Mouse (Mus musculus) forebrain, embryonic 13.5 days (tissue): ENCODE results near the gene Siglec1. TPM values are rescaled to one million over a fixed set of nuclear protein-coding genes. Genes with fewer than 3 reads are reported as not detected.
A peak's percentile ranks its signal among the peaks of the same experiment; 100 is the strongest.

Source experiments
- ATAC-seq: fragments of 200-750 bp; cut with Nextera tagmentation; 2 replicates; pipeline ENCODE4 v1.8.0; 2017
- H3K27ac ChIP-seq: fragments of 300-500 bp; sonication (generic); 2 replicates; pipeline ENCODE4 v1.5.1; 2015; ENCODE audit warnings: inconsistent platforms, mild to moderate bottlenecking, moderate library complexity
- H3K27me3 ChIP-seq: fragments of 300-500 bp; sonication (generic); 2 replicates; pipeline ENCODE4 v1.6.1; 2015; ENCODE audit warnings: mild to moderate bottlenecking, inconsistent platforms
- H3K36me3 ChIP-seq: fragments of 300-500 bp; sonication (generic); 2 replicates; pipeline ENCODE4 v1.6.1; 2015; ENCODE audit warnings: mild to moderate bottlenecking, inconsistent platforms; ENCODE audit not compliant: poor library complexity, severe bottlenecking
- H3K4me1 ChIP-seq: fragments of 300-500 bp; sonication (generic); 2 replicates; pipeline ENCODE4 v1.6.1; 2015; ENCODE audit warnings: inconsistent platforms
- H3K4me2 ChIP-seq: fragments of 300-500 bp; sonication (generic); 2 replicates; pipeline ENCODE4 v1.6.1; 2015; ENCODE audit warnings: inconsistent platforms, mild to moderate bottlenecking, moderate library complexity
- H3K4me3 ChIP-seq: fragments of 300-500 bp; sonication (generic); 2 replicates; pipeline ENCODE4 v1.5.1; 2015; ENCODE audit warnings: mild to moderate bottlenecking, inconsistent platforms
- H3K9ac ChIP-seq: fragments of 300-500 bp; sonication (generic); 2 replicates; pipeline ENCODE4 v1.6.1; 2015; ENCODE audit warnings: mild to moderate bottlenecking, inconsistent platforms
- H3K9me3 ChIP-seq: fragments of 300-500 bp; sonication (generic); replicated peaks from 2 replicates; pipeline ENCODE4 v1.6.1; 2016; ENCODE audit warnings: inconsistent platforms
- WGBS: fragments of 180-500 bp; shearing (Covaris S2); methylation state at CpG from one replicate; pipeline ENCODE4 v1.1.7; 2015; 5-methylcytosine and 5-hydroxymethylcytosine counted together
- polyA plus RNA-seq: library from polyadenylated mRNA; unstranded; fragments of >200 nt; fragmentation: Nextera tagmentation; extraction: Ambion mirVana; gene quantifications from 2 replicates; pipeline ENCODE4 v1.2.1, GENCODE M21; 2015

The Siglec1 gene
- polyA plus RNA-seq, 1 experiment from 2014 or later = 0.08 TPM

GRCm38 (mm10) chr2:131058672-131059071 is 27.9 kb downstream of the Siglec1 start:
- H3K4me2 ChIP-seq = no peak overlapping the region
- H3K4me1 ChIP-seq = peaks cover 32% of the 10 kb centered on the region
- no peaks in the 10 kb centered on the region for H3K9me3 ChIP-seq
- no peak overlapping the region for H3K4me3 ChIP-seq
- H3K27me3 ChIP-seq = peaks cover 64% of the 10 kb centered on the region
- H3K9ac ChIP-seq = no peak overlapping the region
- WGBS = 94% methylated on average over 8 of the region's 8 CpGs
- H3K27ac ChIP-seq = no peak overlapping the region
- no peak for ATAC-seq
- H3K36me3 ChIP-seq = no peaks in the 10 kb centered on the region

- H3K36me3 ChIP-seq = no peaks in the 10 kb centered on the region
- no peak overlapping the region for H3K9ac ChIP-seq
- ATAC-seq = peak; percentile 19; the same call in 1 of the 2 replicates
- no peak overlapping the region for H3K27ac ChIP-seq
- H3K27me3 ChIP-seq = peaks cover 65% of the 10 kb centered on the region
- 2% methylated on average over 10 of the region's 10 CpGs for WGBS
- peaks cover 30% of the 10 kb centered on the region for H3K4me1 ChIP-seq
- no peak overlapping the region for H3K4me3 ChIP-seq
- H3K9me3 ChIP-seq = no peaks in the 10 kb centered on the region
- H3K4me2 ChIP-seq = no peak overlapping the region
These were observed 30.4 kb downstream of the Siglec1 start for GRCm38 (mm10) chr2:131056191-131056590.

DNA sequence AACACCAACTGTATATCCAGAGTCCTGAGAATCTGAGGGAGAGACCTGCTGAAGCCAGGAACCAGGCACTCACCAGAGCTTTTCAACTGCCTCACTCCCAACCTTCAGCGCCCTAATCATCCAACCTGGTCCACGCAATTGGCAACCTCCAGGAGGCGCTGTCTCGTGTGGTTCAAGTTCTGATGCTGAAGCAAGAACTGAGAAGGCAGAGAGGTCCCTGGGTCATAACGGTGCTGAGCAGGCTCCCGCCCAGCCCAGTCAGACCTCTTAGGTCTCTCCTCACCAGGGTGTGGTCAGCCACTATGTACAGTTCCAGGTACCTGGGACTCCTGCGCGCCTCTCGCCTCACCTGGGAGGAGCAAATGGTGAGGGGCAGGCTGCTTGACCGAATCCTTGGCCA is 30.9 kb downstream of the Siglec1 start:
- Histone ChIP-seq H3K4me2 (0 out of 2 replicates have a peak overlapping the region, but pooled peaks have one; percentile 56), H3K9ac (no peak overlapping the region), H3K4me1 (peaks cover 30% of the 10 kb centered on the region), H3K27me3 (peaks cover 67% of the 10 kb centered on the region), H3K4me3 (no peak overlapping the region), H3K27ac (no peak overlapping the region), H3K9me3 (no peaks in the 10 kb centered on the region), H3K36me3 (no peaks in the 10 kb centered on the region)
- WGBS = 4% methylated on average over 10 of the region's 10 CpGs
- ATAC-seq = peak; percentile 33

DNA sequence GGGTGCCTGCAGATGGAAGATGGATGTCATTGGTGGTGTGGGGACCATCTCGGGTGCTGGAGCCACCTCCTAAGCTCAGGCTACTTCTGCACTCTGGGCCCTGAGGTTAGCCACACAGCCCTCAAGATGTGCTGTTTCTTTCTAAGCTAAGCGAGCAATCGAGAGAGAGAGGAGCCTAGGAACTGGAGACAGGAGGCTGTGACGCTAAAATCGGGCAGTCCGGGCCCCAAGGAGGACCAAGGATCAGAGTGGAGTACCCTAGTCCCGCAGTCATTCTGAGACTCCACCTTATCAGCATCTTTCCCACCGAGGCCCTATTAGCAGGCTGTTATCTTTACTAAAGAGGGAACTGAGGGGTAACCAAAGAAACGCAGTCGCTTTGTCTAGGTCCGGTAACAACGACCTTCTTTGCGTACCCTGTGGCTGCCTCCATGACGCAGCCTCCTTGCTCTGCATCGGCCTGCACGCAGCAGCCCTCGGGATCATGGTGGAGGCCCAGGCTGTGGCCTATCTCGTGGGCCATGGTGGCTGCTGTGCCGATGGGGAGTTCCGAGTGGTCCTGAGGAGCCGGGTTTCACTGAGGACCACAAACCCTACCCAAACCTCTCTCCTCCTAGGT is 31.8 kb downstream of the Siglec1 start:
- Histone ChIP-seq H3K27ac (no peak overlapping the region), H3K36me3 (no peaks in the 10 kb centered on the region), H3K9me3 (no peaks in the 10 kb centered on the region), H3K4me2 (peak overlapping the region; percentile 56), H3K27me3 (peaks cover 67% of the 10 kb centered on the region), H3K4me3 (peak overlapping the region; percentile 29), H3K4me1 (peaks cover 30% of the 10 kb centered on the region), H3K9ac (peak overlapping the region; percentile 30; the same call in 1 of the 2 replicates)
- WGBS = 2% methylated on average over 21 of the region's 21 CpGs
- ATAC-seq = no peak

GRCm38 (mm10) chr2:131053851-131054645 is 32.5 kb downstream of the Siglec1 start:
- H3K27me3 ChIP-seq = peaks cover 67% of the 10 kb centered on the region

GRCm38 (mm10) chr2:131052862-131053418 is 33.6 kb downstream of the Siglec1 start:
- H3K9ac ChIP-seq = no peak overlapping the region
- H3K9me3 ChIP-seq = no peaks in the 10 kb centered on the region
- 68% methylated on average over 6 of the region's 6 CpGs for WGBS
- H3K4me2 ChIP-seq = no peak overlapping the region
- H3K4me3 ChIP-seq = no peak overlapping the region
- H3K27me3 ChIP-seq = peaks cover 65% of the 10 kb centered on the region
- no peak for ATAC-seq
- peaks cover 24% of the 10 kb centered on the region for H3K4me1 ChIP-seq
- no peaks in the 10 kb centered on the region for H3K36me3 ChIP-seq
- H3K27ac ChIP-seq = no peak overlapping the region

More at GRCm38 (mm10) chr2:131053851-131054645, 32.5 kb downstream of the Siglec1 start:
- ATAC-seq = no peak; the same call in 1 of the 2 replicates
- WGBS = under 1% methylated on average over 45 of the region's 45 CpGs
- no peak overlapping the region for H3K27ac ChIP-seq
- H3K36me3 ChIP-seq = no peaks in the 10 kb centered on the region
- peak overlapping the region; percentile 56 for H3K4me2 ChIP-seq
- H3K4me1 ChIP-seq = peaks cover 24% of the 10 kb centered on the region
- H3K9me3 ChIP-seq = no peaks in the 10 kb centered on the region
- H3K4me3 ChIP-seq = peak overlapping the region; percentile 29
- H3K9ac ChIP-seq = no peak overlapping the region

DNA sequence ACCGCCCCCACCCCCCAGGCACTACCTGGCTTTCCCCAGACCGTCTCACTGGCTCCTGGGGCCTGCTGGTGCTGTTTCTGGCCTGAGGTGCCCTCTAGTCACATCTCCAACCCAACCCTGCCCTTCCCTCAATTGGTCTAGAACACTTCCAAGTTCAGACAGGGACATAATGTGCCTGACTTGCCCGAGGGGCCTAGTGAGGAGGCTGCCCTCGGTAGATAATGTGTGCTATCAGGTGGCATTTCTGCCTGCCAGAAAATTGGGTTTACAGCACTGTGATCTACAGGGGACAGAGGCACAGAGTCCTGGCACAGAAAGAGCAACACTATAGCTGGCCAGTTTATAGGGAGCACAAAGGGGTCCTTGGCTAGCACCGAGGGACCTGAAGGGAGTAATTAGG is 34.5 kb downstream of the Siglec1 start:
- H3K9ac ChIP-seq = no peak overlapping the region
- H3K4me1 ChIP-seq = peaks cover 24% of the 10 kb centered on the region
- no peak overlapping the region for H3K4me3 ChIP-seq
- H3K4me2 ChIP-seq = no peak overlapping the region
- peaks cover 61% of the 10 kb centered on the region for H3K27me3 ChIP-seq
- no peaks in the 10 kb centered on the region for H3K9me3 ChIP-seq
- H3K27ac ChIP-seq = no peak overlapping the region
- ATAC-seq = no peak
- WGBS = 74% methylated on average over 5 of the region's 5 CpGs
- H3K36me3 ChIP-seq = no peaks in the 10 kb centered on the region

GRCm38 (mm10) chr2:131046025-131046424 is 40.5 kb downstream of the Siglec1 start:
- Histone ChIP-seq H3K9ac (no peak overlapping the region), H3K27ac (no peak overlapping the region), H3K4me1 (peaks cover 6% of the 10 kb centered on the region; the same call in 1 of the 2 replicates), H3K4me3 (no peak overlapping the region), H3K4me2 (no peak overlapping the region), H3K27me3 (peaks cover 26% of the 10 kb centered on the region), H3K9me3 (no peaks in the 10 kb centered on the region), H3K36me3 (no peaks in the 10 kb centered on the region)
- no peak for ATAC-seq
- 84% methylated on average over 2 of the region's 2 CpGs for WGBS

GRCm38 (mm10) chr2:131044989-131045720 is 41.4 kb downstream of the Siglec1 start:
- H3K4me2 ChIP-seq = no peak overlapping the region
- H3K27me3 ChIP-seq = peaks cover 33% of the 10 kb centered on the region
- no peak overlapping the region for H3K27ac ChIP-seq
- no peaks in the 10 kb centered on the region for H3K36me3 ChIP-seq
- no peak overlapping the region for H3K4me3 ChIP-seq
- no peak overlapping the region for H3K9ac ChIP-seq
- H3K9me3 ChIP-seq = no peaks in the 10 kb centered on the region
- H3K4me1 ChIP-seq = peaks cover 14% of the 10 kb centered on the region
- 86% methylated on average over 9 of the region's 9 CpGs for WGBS
- no peak for ATAC-seq

DNA sequence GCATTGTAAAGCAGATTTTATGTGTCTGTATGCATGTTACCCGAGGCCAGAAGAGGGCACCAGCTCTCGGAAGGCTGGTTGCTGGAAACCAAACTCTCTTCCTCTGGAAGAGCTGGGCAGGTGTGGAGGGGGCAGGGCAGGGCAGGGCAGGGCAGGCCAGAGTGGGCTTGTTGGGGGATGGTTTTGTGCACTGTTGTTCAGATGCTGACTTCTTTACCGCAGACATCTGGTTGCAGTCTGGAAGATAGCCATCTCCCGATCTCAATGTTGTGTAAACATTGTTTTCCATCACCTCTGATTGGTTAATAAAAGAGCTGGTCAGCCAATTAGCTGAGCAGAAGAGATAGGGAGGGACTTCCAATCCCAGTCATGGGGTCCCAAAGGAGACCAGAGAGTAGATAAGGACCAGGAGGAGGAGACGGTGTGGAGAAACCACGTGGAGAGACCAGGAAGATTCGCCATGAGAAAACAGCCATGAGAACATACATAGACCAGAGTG is 42.2 kb downstream of the Siglec1 start:
- Histone ChIP-seq H3K9me3 (no peaks in the 10 kb centered on the region), H3K4me2 (no peak overlapping the region; the same call in 1 of the 2 replicates), H3K4me3 (no peak overlapping the region), H3K27ac (no peak overlapping the region), H3K4me1 (peaks cover 18% of the 10 kb centered on the region), H3K36me3 (no peaks in the 10 kb centered on the region), H3K27me3 (peaks cover 38% of the 10 kb centered on the region), H3K9ac (no peak overlapping the region)
- WGBS = 15% methylated on average over 7 of the region's 7 CpGs
- no peak for ATAC-seq

DNA sequence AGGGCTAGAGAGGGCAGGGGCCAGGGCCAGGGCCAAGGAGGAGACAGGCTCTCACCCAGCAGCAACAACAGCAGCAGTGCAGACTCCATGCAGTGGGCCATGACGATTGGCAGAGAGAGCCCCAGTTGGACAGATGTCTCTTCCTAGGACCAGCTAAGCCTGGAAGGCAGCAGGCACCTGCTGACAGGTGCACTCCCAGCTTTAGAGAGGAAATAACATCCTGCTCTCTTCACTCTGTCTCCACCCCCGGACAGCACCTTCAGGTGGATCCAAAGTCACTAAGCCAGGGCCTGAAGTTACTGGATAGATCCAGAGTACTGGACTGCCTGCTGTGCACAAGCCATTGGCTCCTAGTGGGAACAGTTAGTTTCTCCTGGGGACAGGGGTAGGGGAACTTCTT is 43.6 kb downstream of the Siglec1 start, which contains the start of gene Gfra4:
Gfra4 (minus strand) TSS at position 101 of the 400 bp plus-strand sequence.
- peak within 1 kb of the TSS; percentile 55; the same call in 1 of the 2 replicates for H3K4me3 ChIP-seq
- no peak within 1 kb of the TSS for H3K9ac ChIP-seq
- H3K4me2 ChIP-seq = peak within 1 kb of the TSS; percentile 78
- no peaks in the 10 kb centered on the region for H3K36me3 ChIP-seq
- 73% methylated on average over 2 of the region's 2 CpGs for WGBS
- no peak for ATAC-seq
- peaks cover 44% of the 10 kb centered on the region for H3K27me3 ChIP-seq
- H3K4me1 ChIP-seq = peaks cover 18% of the 10 kb centered on the region
- H3K27ac ChIP-seq = no peak within 1 kb of the TSS
- H3K9me3 ChIP-seq = no peaks in the 10 kb centered on the region
